Mouse (Mus musculus) thymus, postnatal 10 days (tissue): ENCODE measurements around the gene Golga3.

Experiments
- DNase-seq, 2 experiments: peaks; one replicate each; pipeline ENCODE4 v3.0.0; 2021; ENCODE audit warnings: low spot score in 2 of 2

Gene Golga3

GRCm38 (mm10) chr5:110176362-110177020 lies at the start of gene Golga3:
Golga3 (plus strand) TSS chr5:110176701.
- peak; percentile 86 to 91 for DNase-seq

- peak; percentile 99 for DNase-seq
Measured at GRCm38 (mm10) chr5:110135293-110136086, 41.0 kb upstream of the Golga3 start, which contains the start of gene Chfr. Chfr (plus strand) TSS chr5:110135842.

GRCm38 (mm10) chr5:110136087-110136464 lies 40.4 kb upstream of the Golga3 start:
- DNase-seq: no peak

DNA sequence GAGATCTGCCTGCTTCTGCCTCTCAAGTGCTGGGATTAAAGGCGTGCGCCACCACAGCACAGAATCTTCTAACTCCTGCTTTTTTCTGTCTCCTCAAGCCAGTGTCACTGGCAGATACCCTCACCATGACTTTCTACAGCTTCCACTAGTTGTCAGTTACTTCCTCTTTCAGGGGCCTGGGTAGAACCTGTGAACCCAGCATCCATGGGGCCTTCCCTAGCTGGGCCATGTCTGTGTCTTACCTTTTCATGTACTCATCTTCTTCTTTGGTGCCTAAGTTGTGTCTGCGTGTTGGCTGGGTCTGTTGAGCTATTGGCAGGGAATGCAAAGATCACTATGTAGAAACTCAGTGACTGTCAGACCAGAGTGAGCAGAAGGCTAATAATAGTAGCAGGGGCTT lies 38.7 kb upstream of the Golga3 start:
- no peak for DNase-seq

DNA sequence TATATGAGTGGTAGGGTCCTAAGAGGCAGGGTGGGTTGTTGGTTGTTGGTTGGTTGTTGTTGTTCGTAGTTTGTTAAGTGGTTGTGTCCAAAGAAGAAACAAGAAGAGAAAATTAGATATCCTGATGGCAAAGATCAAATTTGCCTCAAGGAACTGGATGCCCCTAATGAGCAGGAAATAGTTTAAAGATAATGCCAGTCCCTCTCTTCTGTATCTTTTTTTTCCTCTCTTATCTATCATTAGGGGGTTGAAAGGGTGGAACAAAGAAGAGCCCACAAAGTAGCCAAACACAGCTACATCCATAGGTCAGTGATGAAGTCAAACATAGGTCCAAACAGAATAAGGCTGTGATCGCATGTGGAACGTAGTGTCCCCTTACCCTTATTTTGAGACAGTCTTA lies 37.2 kb upstream of the Golga3 start:
- no peak for DNase-seq

- DNase-seq: no peak
Measured at GRCm38 (mm10) chr5:110140424-110140823, 36.1 kb upstream of the Golga3 start.

- no peak for DNase-seq
Measured at GRCm38 (mm10) chr5:110142309-110142708, 34.2 kb upstream of the Golga3 start.

- DNase-seq: peak in 1 of 2 experiments; percentile 11
Measured at GRCm38 (mm10) chr5:110143007-110143406, 33.5 kb upstream of the Golga3 start.

DNA sequence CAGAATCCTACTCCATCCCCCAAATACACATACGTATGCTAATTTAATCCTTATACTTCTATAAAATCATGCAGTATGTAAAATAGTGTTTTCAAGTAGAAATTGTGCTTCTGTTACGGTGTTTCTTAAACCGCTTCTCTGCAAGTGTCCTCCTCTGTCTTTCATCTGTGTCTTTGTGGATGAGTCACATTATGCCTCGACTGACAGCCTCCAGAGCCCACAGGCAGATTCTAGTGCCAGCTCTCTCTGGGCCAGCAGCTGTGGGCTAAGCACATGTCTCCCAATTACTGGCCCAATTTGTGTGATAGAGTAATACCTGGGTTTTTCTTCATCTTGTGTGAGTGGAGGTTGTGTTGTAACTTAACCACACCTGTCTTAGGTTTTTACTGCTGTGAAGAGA lies 7.1 kb upstream of the Golga3 start:
- no peak for DNase-seq

- no peak for DNase-seq
Measured at GRCm38 (mm10) chr5:110177021-110177420, 520 bp downstream of the Golga3 start.

DNA sequence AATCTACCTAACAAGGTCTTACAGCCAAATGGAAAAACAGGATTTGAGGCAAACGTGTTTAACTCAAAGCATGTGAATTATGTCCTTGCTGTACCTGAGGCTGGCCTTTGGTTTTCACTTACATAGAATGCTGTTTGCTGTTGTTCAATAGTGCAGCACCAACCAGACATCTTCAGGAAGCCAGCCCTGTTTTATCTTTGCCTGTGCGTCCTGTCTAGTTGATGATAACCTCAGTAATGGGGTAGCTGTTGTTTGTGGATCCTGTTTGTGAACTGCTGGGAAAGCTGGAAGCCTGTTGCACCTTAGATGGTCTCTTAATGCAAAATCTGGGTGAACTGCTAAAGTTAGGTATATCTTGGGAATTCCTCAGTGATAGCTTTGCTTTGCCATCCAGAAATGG lies 2.1 kb downstream of the Golga3 start:
- no peak for DNase-seq

GRCm38 (mm10) chr5:110181716-110182115 lies 5.2 kb downstream of the Golga3 start:
- DNase-seq: no peak

- DNase-seq: peak in 1 of 2 experiments; percentile 27
Measured at GRCm38 (mm10) chr5:110203164-110203895, 26.8 kb downstream of the Golga3 start.

GRCm38 (mm10) chr5:110204777-110205176 lies 28.3 kb downstream of the Golga3 start:
- DNase-seq: peak in 1 of 2 experiments; percentile 7

- DNase-seq: no peak
Measured at GRCm38 (mm10) chr5:110211312-110211711, 34.8 kb downstream of the Golga3 start.

GRCm38 (mm10) chr5:110216780-110217179 lies 40.3 kb downstream of the Golga3 start:
- DNase-seq: no peak

- DNase-seq: no peak
Measured at GRCm38 (mm10) chr5:110220331-110220730, 43.8 kb downstream of the Golga3 start.

GRCm38 (mm10) chr5:110222757-110223156 lies 46.3 kb downstream of the Golga3 start:
- DNase-seq: no peak

GRCm38 (mm10) chr5:110225056-110225455 lies 48.6 kb downstream of the Golga3 start:
- no peak for DNase-seq

- DNase-seq: no peak
Measured at GRCm38 (mm10) chr5:110227336-110227883, 50.9 kb downstream of the Golga3 start.

GRCm38 (mm10) chr5:110230401-110230779 lies 53.9 kb downstream of the Golga3 start:
- DNase-seq: no peak
